Mouse (Mus musculus) activated CD4-positive, CD25-positive, alpha-beta regulatory T cell, adult 4 months (primary cell): ENCODE measurements at regions not wholly inside any gene's neighbourhood (a gene's known extent, or its start where the extent isn't known, plus 50 kb on each side); places are given as distances from the start of the nearest gene placed in this dataset.

Experiments used
- ATAC-seq: one replicate; pipeline ENCODE4 v1.8.0; 2017

DNA sequence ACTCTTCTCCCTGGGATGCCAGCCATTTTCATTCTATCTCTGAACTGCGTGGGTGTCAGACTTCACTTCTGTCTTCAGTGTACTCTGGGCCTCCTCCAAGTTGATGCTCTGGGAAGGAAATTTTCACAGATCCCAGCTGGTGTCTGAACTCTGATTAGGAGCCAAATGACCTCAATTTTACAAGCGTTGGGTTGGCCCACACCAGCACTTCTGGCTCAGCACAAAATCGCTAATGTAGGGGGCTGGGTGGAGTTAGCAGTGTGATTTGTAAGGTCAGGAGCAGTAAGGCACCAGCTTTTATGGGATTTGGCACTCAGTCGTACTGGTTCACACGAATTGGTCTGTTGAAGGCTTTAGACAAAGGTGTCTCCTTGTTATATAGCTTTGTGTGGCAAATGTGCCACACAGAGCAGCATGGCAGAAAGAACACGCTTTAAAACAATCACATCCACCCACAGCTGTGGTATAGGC, 576.3 kb upstream of the Kdm8 start:
- ATAC-seq = no peak

DNA sequence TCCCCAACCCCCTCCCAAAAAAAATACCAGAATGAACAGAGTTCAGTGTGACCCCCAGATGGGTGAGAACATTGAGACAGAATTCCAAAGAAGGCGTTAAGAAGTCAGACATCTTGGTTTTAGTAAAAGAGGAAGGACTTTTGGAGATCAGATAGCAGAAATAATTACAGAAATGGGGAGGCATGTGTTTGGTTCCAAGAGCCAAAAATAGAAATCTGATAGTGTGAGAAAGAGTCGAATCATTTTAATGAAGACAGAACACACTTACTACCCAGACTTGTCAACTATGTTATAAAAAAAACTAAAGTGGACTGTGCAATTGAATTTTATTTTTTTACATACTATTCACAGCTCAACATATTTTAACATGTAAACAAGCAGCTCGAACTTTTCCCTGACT, 575.9 kb upstream of the Kdm8 start:
- no peak for ATAC-seq

DNA sequence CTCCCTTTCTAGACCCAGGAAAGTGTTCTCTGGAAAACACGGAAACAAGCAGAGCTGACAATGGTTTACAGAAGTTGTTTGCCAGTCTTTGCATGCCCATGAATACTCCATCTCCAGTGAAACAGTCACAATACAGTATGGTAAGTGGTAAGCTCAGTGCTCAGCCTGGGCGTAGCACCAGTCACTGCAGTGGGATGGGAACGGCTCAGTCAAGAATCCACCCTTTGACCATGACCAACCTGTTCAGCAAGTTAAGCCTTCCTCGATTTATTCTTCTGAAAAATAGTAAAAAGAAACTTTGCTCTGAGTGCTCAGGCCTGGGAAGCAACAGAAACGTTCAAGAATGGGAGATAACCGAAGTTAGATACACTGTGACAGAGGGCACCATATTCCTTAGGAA, 563.7 kb upstream of the Kdm8 start:
- ATAC-seq = no peak

DNA sequence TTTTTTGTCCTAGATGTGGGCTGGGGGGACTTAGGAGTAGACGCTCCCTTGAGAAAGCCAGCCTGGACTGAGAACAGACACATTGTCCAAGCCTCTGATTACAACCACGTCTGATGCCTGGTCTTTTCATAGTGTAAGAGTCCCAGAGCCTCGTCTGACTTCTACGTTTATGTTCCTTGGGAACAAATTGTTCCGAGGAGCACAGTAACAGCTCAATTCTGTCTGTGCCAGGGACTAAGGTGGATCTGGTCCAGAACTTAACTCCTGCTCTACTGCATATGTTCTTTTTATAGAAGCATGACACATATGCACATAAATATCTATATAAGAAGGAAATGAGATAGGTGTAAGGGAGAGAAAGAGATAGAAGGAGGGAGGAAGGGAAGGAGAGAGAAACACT, 537.2 kb upstream of the Kdm8 start:
- no peak for ATAC-seq

DNA sequence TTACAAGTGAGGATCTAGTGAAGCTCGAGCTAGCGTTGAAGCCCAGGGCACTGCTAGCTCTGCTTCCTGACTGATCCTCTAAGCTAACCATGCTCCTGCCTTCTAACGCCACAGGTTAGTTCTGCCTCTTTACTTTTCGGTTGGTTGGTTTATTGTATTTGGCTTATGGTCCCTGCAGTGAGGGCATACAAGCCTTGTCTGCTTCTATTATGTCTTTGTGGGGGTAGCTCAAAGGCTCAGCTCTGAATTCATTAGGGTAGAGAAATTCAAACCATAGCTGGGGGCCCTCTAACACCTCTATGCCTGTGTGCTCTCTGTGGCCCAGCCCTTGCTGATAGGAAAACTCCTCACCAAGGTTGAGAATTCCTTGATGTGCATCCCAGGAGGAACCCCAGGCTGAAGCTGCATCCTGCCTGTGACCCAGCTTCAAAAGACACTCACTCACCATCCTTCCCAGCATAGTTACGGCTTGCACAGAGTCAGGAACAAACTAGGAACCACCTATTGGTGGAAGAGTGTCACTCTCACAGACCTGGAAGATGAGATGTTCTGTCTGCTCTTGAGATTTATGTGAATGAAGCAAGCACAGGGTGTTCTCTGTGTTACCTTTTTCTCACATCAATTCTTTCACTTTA, 536.7 kb upstream of the Kdm8 start:
- no peak for ATAC-seq

DNA sequence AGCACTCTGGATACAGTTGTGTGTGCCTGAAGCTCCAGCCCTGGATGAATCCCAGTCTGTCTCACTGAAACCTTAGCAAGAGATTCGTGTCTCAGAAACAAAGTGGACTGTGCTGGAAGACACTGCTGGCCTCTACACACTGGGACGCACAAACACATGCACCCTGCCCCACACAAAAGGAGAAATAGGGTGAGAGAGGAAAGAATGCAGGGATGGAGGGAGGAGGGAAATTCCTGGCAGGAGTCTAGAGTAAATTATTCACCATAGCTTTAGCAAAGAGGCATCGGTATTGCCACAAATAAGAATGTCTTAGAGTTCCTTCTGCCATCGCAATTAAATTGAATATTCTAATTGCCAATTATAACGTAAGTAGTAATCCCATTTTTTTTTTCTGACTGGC, 530.4 kb upstream of the Kdm8 start:
- ATAC-seq = no peak

DNA sequence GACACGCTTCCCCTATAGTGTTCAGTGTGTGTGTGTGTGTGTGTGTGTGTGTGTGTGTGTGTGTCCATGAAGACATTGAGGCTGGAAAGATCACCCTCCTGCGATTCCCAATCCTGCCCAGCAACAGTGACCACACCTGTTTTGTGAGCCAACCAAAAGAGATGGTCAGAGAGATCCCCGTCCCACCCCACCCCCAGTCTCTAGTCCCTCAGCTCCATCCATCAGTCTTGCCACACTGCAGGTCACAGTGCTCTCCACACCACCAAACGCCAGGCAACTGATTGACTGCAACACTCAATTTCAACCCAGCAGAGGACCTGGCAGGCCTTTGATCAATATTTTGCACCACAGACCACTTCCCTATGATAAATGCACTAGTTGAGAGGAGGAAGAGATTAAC, 530.0 kb upstream of the Kdm8 start:
- ATAC-seq = no peak

DNA sequence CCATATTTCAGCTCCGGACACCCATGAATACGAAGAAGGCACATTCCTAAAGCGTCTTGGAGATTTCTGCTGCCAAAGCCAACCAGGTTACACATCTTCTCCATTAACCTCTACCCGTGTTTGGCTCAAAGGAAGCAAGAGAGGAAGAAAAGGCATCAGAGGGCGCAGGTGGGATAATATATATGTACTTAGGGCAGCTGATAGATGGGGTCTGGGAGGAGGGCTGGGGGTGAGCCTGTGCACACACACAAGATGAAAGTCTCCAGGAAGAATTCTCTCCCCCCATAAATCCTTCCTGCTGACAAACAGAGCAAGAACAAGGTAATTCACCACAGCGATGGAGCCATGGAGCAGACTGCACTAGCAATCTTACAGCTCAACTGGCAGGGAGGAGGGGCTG, 529.5 kb upstream of the Kdm8 start:
- ATAC-seq = no peak

DNA sequence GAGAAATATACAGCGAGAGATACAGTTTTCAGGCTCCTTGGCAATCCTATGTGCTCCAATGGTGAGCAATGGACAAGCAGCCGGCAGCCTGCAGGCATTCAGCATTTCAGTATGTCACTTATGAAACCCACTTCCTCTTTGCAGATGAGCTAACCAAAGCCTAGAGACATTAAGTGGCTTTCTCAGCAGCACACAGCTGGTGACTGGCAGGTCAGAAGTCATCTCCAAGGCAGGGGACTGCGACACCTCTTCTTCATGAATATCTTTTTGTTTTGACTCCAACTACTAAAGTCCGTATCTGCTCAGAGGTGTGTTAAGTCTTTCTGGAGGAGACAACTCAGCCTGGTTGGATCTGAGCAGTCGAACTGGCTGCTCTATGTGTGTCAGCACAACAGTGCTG, 528.8 kb upstream of the Kdm8 start:
- ATAC-seq = no peak

DNA sequence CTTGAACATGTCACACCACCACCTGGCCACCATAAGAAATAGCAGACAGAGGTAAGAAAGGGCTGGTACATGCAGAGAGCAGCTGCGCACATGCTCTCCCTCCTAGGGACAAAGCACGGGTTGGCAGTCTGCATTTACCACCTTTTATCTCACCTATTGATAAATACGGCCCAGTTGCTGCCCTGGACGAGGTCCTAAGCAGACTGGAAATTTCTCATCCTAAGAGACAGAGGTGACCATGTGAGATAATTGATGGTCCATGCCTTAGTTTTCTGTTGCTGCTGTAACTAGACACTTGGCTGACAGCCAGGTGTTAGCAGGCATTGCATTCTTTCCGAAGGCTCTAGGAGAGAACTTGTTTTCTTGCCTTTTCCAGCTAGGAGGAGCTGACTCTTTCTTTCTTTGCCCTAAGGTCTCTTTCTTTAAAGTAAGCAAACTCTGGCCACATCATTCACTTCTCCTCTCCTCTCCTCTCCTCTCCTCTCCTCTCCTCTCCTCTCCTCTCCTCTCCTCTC, 526.8 kb upstream of the Kdm8 start:
- no peak for ATAC-seq

DNA sequence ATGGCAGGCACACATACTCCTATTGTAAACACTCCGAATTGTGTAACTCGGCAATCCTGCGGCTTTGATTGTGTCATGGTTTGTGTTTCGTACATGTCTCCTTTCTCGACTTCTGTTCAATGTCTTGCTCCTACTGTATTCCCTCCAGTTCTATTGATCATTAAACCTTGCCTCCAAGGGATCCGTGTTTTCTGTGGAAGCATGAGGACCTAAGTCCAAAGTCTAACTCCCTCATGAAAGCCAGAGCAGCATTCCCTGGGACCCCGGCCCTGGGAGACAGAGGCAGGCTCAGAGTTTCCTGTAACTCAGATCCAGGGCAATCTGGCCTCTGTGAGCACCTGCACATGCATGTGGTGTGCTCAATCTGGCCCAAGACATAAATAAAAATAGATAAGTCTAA, 521.7 kb upstream of the Kdm8 start:
- no peak for ATAC-seq

DNA sequence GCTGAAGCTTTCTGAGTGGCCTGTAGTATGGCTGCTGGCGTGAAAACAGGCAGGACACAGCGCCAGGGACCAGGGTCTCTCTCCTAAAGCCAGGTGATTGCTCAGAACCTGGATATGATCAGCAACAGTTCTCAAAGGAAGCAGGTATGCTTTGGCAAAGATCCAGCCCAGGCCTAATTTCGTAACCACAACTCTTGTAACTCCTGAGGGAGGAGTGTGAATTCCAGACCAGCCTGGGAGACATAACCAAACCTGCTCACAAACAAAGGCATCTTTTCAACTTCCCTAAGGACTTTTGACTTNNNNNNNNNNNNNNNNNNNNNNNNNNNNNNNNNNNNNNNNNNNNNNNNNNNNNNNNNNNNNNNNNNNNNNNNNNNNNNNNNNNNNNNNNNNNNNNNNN, 510.9 kb upstream of the Kdm8 start:
- ATAC-seq = no peak

DNA sequence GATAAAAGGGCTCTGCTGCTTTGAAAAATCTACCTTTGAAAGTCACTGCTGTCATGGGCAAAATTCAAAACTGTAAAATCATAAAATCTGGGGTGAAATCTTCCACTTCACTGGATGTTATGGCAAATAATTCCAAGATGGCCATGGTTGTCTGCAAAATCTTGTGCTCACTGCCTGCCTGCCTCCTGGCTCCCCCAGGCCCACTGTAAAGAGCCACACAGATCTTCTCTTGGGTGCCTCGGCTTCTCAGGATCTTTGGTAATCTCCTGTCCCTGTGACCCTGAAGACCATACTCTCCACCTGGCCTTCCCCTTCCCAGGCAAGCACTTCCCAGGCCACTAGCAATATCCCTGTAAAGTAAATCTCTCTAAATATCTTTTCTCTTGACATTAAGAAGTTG, 505.1 kb upstream of the Kdm8 start:
- no peak for ATAC-seq

DNA sequence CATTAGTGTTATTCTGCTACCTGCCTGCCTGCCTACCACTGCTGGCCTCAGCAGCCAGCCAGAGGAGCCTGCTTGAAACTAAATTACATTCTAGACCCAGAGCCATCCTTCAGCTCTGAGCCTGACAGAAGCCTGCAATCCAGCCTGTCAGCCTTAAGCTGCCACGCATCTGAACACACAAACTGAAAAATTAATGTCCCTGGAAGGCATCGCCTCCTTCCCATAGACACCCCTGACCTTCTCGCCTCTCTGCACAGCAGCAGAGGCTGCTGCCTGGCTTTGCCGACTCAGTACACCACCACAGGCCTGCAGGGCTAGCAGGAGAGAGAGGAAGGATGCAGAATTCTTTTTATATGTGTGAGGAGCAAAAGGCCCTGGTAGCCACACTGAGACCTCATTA, 502.9 kb upstream of the Kdm8 start:
- ATAC-seq = no peak

DNA sequence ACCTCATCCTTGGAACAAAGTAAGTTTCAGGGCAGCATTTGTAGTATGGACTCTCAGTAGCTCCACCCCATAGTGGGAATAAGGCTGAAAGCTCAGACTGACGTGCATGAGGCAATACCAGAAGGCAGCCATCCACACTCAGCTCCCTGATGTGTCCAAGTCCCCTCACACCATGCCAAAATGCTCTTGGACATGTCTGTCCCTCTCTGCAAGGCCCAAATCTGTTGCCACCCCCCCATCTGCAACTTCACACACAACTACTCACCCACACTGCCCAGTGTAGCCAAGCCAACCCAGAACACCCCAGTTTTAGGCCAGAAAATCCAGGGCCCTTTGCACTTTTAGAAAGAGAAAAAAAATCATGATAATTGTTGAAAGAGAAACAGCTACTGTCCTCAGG, 498.1 kb upstream of the Kdm8 start:
- ATAC-seq = no peak

DNA sequence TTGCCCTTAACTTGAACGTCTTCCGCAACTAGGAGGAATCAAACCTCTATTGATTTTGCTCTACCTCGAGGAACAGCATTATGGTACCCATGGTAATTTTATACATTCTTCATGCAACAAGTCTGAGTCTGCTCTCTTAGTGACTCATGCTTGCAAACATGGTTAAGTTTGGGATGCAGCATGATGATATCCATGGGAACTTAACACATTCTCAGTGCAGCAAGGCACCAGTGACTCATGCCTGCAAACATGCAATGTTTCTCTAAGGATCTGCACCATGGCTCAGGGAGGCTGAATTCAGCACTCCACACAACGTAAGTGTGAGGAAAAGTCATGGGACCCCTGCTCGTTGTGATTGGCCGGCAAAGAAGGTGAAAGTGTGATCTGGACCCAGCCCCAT, 487.1 kb upstream of the Kdm8 start:
- no peak for ATAC-seq

DNA sequence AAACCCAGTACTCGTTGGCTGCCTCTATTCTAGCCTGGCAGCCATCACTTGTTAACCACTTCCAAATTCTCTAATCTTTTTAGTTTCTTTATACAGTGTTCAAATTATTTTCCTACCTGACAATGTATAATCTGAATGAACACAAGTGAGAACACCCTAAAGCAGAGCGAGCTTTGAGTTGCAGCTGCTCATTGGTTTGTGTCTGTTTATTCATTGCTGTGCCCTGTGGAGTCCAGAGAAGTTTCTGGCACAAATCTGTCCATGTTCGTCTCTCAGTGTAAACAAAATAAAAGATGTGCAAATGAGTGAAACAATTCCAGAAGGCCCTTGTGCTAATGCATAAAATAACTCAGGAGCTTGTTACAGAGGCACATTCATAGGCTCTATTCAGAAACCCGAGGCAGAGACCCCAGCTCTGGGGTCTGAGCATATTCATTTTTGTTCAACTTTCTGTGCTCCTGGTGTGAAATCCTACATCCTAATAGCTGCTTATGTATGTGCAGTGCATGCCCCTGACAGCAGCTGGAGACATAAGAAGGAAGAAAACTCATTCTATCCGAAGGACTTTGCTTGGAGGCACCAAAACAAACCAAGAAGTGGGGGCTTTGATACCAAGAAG, 469.5 kb upstream of the Kdm8 start:
- no peak for ATAC-seq

DNA sequence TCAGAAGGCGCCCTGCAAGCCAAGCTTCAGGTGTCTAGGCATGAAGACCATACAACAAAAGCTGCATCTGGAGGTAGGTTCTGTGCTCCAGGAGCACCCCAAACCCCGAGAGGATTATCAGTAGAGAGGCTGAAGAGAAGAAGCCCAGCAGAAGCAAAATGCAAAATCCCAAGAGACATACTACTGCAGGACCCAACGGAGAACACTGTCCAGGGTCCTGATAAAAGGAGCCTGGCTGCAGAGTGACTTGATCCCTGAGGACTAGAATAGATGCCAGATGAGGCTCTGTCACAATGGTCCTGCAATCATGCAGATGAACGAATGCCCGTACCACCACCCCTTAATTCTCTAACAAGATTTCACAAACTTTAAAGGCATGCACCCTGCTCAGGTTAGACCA, 455.0 kb upstream of the Kdm8 start:
- ATAC-seq = no peak

DNA sequence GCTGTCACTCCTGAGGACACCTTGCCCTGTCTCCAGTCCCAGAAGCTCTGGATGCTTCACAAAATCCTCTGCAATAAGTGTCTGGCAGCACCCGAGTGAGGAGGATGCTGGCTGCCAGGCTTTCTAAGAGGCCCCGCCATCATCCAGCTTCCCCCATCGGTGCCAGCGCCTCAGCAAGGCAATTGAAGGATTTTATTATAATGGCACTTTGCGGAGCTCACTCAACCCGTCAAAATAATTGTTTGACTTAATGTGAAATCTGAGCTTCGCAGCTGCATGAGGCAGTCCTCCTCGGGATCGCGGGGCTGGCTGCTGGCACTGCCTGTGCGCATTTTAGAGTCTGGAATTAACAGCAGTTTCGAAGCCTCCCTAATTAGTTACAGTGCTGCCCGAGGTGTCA, 453.8 kb upstream of the Kdm8 start:
- no peak for ATAC-seq

DNA sequence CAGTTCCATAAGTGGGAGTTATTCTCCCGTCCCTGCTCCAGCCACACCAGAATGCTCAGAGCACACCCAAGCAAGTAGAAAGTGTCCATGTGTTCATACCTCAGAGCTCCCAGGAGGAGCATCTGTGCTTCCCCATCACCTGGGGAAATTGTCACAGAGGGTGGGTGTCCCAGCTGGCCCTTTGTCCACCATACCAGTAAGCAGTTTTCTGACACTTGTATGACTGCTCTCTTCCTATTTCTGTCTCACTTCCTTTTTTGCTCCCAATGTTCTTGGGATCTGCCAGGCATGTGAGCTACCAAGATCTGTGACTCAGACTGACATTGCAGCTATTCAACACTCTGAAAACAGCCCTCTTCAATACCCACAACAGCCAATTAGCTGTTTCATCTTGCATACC, 447.9 kb upstream of the Kdm8 start:
- ATAC-seq = no peak

DNA sequence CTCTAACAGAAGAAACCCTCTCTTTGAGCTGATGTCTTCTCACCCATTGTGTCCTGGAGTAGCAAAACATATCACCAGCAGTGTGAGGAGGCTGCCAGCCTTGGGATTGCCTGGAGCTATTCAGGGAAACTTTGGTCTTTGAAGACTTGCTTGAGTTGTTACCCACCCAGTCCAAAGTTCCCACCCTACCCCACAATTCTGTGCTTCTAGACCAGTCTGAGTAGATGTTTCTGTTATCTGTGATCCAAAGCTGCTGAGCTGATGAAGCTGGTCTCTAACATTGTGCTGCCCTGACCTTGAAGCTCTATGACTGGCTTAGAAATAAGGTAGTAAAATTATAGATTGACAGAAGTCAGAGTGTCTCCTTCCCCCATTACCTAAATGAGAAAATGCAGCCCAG, 443.8 kb upstream of the Kdm8 start:
- no peak for ATAC-seq

DNA sequence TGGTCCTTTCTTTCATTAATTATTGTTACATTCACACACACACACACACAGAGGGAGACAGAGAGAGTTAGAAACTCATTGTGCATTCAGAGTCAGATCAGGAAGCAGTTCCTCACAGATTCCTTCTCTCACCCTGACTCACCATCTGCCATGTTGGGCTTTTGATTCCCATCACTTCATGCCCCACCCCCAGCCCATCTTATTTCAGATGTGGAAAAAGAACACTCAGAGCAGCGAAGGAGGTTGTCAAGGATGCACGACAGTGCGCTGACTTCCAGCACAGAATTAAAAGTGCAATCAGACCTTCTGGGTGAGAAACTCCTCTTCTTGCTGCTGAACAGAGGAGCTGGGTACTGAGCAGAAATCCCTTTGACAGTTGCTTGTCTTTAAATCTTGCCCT, 438.8 kb upstream of the Kdm8 start:
- ATAC-seq = no peak

DNA sequence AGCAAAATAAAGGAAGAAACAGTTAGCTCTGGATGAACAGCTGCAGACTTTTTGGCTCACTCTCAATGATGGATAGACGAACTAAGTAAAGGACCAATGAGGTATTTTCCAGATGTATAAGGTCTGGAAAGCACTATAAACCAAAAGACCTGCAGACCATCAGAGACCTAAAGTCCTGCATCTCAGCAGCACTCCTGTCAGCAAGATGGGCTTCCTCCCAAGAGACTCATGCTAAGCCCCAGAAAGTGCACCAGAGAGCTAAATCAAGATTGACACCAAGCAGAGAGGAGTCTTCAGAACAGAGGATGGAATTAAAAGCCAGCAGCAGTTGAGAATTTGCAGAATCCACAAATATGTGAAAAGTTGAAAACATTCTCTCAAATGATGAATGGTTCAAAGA, 425.2 kb upstream of the Kdm8 start:
- no peak for ATAC-seq

DNA sequence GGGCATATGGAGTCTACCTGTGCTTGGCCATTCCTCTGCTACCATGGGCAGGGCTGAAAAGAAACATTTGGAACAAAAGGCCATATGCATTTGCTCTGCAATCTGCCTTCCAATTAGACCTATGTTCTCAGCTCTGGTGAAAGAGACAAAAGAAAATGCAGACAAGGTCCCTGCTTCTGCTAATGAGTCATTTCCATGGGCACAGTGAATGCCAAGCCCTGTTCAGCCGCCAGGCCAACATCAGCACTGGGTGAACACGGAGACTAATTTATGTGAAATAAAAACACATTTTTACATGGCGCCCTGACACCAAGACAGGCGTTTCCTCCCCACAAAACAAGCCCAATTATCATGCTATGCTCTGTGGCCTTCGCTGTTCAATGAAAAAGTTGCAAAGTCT, 419.5 kb upstream of the Kdm8 start:
- no peak for ATAC-seq

DNA sequence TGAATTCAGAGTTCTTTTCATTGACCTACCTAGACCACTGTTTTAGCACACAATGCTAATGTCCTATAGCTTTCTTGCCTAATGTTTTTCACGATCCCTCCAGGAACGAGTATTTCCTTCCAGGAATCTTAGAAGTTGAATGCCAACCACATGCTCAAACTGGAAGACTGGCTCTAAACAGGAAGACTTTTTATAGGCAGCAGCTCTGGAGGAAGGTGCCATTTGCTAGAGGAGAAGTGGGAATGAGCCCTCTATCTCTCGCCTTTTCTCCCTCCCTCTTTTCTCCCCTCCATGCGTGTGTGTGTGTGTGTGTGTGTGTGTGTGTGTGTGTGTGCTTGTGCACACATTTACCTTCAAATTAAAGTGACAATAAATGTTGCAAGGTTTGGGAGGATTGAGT, 410.7 kb upstream of the Kdm8 start:
- ATAC-seq = no peak
